Mouse (Mus musculus): Measurements from ENCODE around the gene Gpcpd1.
"Not testable (repeated sequence)": the region's sequence is repeated elsewhere in the genome, so short reads cannot be mapped to it uniquely, and the experiment has no call there.

DNA sequence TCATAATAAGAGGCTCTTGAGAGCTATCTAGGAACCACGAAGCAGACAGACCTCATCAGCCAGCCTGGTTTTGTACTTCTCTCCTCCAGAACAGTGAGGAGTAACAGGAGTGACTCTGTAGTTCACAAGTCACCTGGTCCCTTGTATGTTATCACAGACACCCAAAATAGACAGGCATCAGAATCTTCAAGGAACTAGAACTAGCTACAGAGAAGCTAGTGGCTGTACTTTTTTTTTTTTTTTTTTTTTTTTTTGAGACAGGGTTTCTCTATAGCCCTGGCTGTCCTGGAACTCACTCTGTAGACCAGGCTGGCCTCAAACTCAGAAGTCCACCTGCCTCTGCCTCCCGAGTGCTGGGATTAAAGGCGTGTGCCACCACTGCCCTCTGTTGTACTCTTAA lies 4.0 kb upstream of the Gpcpd1 start:
- TF ChIP-seq POLR2A (IDR thresholded peaks at IDR 0.05; ENCODE audit: low read depth, low read length); CTCF (conservative IDR thresholded peaks at IDR 0.05; ENCODE audit: insufficient read depth, insufficient read length, low read depth, low read length): not testable (repeated sequence)
